Mouse (Mus musculus) heart, adult 2 months (tissue): ENCODE measurements around the gene Ly9.

Source experiments
- CTCF ChIP-seq: fragments of 200-600 bp; IDR thresholded peaks from 2 replicates; pipeline ENCODE4 v1.8.1; 2022; ENCODE audit warnings: antibody characterized with exemption, mild to moderate bottlenecking, moderate library complexity
- EP300 ChIP-seq: fragments of 200-500 bp; IDR thresholded peaks from 2 replicates; pipeline ENCODE4 v1.6.1; 2011; ENCODE audit warnings: low read depth, low read length, control low read depth; ENCODE audit not compliant: insufficient read depth

DNA sequence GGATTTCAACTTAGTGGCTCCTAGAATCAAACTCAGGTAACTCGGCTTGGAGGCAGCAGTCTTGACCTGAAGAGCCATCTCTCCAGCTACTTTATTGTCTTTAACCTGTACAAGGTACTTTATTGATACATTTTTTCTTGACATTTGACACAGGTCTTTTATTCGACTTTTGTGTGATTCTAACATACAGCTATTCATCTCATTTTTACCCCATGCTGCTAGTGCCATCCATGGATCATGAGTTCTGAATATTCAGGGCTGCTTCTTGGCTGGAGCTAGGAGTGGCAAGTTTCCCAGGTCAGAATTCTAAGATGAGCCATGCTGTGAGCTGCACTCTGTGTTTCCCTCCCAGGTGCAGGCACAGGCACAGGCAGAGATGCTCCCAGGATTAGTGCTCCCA, 55.0 kb downstream of the Ly9 start:
- no peak for TF ChIP-seq CTCF
- TF ChIP-seq EP300, result no peak
